Mouse (Mus musculus): ENCODE measurements around the gene Agpat1. TPM values are rescaled to one million over a fixed set of nuclear protein-coding genes. Genes with fewer than 3 reads are reported as not detected.

Gene Agpat1
- polyA plus RNA-seq, 1 experiment from 2014 or later, result 128 TPM

DNA sequence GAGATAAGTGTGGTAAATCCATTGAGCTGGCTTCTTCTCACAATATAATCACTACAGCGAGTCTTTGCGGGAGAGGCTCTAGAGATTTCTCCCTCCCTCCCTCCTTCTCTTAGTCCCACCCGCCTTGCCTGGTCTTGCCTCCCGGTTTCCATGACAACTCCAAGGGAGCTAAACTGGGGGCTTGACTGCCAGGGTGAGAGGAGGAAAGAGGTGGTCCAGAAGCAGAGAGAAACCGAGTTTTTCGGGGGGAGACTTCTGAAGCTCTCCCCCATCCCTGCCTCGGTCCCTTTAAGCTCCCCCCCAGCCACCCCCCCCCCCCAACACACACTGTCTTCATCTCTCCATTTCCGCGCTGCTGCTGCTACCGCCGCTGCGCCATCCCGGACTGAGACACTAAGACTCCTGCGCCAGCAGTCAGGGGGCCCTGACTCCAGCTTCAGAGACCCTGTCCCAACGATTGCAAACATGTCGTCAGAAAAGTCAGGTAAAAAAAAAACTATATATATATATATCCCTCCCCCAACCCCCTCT is 25.2 kb downstream of the Agpat1 start, which contains the start of gene Prrt1:
Gene Prrt1 (plus strand): TSS at position 313 of the 531 bp plus-strand sequence.
- Histone ChIP-seq H3K4me2 (peak within 1 kb of the TSS; percentile 89), H3K27me3 (replicated peaks) (peaks cover 3% of the 10 kb centered on the region; the same call in 1 of the 2 replicates), H3K4me1 (peaks cover 58% of the 10 kb centered on the region), H3K27ac (peak within 1 kb of the TSS; percentile 95), H3K36me3 (replicated peaks) (no peaks in the 10 kb centered on the region), H3K9ac (peak within 1 kb of the TSS; percentile 63), H3K4me3 (peak within 1 kb of the TSS; percentile 71), H3K9me3 (no peaks in the 10 kb centered on the region)
- under 1% methylated on average over 16 of the region's 16 CpGs for WGBS
- peak; percentile 46 for ATAC-seq (replicated peaks)

DNA sequence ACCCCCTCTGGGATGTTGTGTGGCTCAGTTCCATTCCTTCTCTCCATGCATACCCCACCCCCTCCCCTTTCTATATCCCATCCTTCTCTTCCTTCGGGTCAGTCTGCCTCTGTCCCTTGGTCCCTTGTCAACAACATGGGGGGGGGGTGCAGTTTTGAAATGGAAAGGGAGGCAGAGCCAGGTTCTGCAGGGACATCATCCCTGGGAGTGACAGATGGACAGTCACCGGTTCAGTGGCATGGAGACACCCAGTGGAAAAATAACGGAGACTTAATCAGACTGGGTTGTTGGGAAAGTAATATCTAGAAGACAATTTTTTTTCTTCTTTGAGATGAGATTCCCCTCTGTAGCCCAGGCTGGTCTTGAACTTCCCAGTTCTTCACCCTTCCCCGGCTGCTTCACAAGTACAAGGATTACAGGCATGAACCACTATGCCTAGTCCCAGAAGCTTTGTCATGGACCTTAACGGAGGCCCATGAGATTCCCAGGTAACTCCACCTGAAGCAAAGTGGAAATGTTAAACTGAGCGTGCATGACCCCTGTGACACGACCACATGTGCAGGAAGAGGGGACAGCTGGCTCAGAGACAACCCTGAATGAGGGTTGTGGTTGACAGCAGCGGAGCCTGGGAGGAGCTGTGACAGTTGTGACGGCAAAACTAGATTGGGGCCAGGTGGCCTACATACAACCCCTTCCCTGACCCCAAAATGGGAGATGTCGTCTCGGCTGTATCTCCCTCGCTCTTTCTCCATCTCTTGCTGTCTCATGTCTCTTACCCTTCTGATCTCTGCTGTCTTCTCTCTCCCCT is 25.9 kb downstream of the Agpat1 start:
- H3K4me3 ChIP-seq, result peak overlapping the region; percentile 71
- peaks cover 3% of the 10 kb centered on the region; the same call in 1 of the 2 replicates for H3K27me3 ChIP-seq (replicated peaks)
- no peaks in the 10 kb centered on the region for H3K36me3 ChIP-seq (replicated peaks)
- H3K4me2 ChIP-seq, result peak overlapping the region; percentile 89
- peak overlapping the region; percentile 95 for H3K27ac ChIP-seq
- H3K4me1 ChIP-seq, result peaks cover 58% of the 10 kb centered on the region
- ATAC-seq (replicated peaks), result no peak
- peak overlapping the region; percentile 63 for H3K9ac ChIP-seq
- 14% methylated on average over 12 of the region's 12 CpGs for WGBS
- no peaks in the 10 kb centered on the region for H3K9me3 ChIP-seq

DNA sequence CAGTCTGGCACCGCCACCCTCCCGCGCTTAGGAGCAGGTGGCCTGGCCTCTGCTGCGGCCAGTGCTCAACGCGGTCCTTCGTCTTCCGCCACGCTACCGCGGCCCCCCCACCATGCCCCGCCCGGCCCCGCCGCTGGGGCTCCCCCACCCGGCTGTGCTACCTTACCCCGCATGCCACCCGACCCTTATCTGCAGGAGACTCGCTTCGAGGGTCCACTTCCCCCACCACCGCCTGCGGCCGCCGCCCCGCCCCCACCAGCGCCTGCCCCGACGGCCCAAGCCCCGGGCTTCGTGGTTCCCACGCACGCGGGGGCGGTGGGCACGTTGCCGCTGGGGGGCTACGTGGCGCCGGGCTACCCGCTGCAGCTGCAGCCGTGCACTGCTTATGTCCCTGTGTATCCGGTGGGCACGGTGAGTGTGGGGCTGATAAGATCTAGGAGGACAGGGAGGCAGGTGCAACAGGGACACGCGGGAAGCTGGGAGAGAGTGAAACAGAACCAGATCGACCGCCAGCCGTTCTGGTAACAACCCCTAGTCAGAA is 26.8 kb downstream of the Agpat1 start:
- Histone ChIP-seq H3K9ac (peak overlapping the region; percentile 63), H3K27ac (no peak overlapping the region; the same call in 1 of the 2 replicates), H3K27me3 (replicated peaks) (peaks cover 3% of the 10 kb centered on the region; the same call in 1 of the 2 replicates), H3K4me3 (peak overlapping the region; percentile 71), H3K4me1 (peaks cover 54% of the 10 kb centered on the region), H3K36me3 (replicated peaks) (no peaks in the 10 kb centered on the region), H3K4me2 (peak overlapping the region; percentile 89), H3K9me3 (no peaks in the 10 kb centered on the region)
- 2% methylated on average over 47 of the region's 48 CpGs for WGBS
- ATAC-seq (replicated peaks), result no peak

GRCm38 (mm10) chr17:34631647-34632046 is 27.6 kb downstream of the Agpat1 start:
- H3K27me3 ChIP-seq (replicated peaks), result peaks cover 3% of the 10 kb centered on the region; the same call in 1 of the 2 replicates
- no peak for ATAC-seq (replicated peaks)
- no peak overlapping the region for H3K27ac ChIP-seq
- H3K9ac ChIP-seq, result peak overlapping the region; percentile 63
- 7% methylated on average over 12 of the region's 12 CpGs for WGBS
- H3K36me3 ChIP-seq (replicated peaks), result no peaks in the 10 kb centered on the region
- H3K4me1 ChIP-seq, result peaks cover 47% of the 10 kb centered on the region
- peak overlapping the region; percentile 71 for H3K4me3 ChIP-seq
- no peaks in the 10 kb centered on the region for H3K9me3 ChIP-seq
- peak overlapping the region; percentile 89 for H3K4me2 ChIP-seq

DNA sequence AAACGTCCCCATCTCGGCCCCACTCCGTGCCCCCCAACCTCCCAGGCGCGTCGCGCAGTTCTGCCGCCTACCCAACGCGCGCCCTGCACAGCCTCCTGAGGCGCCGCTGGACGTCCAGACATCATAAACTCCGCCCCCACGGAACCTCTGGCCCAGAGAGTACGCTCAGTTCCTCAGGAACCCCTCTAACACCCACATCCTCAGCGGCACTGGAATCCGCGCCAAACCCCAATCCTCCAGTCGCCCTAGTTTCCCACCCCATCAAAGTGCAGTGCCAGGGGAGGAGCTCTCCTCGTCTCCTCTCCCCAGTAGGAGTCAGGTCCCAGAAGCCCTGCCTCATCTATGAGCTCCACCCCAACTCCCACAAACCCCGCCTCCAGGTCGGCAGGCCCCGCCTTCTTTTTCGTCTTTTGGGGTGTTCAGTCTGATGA is 28.2 kb downstream of the Agpat1 start:
- Histone ChIP-seq H3K9me3 (no peaks in the 10 kb centered on the region), H3K9ac (peak overlapping the region; percentile 63), H3K4me3 (peak overlapping the region; percentile 71), H3K4me1 (peaks cover 47% of the 10 kb centered on the region), H3K4me2 (peak overlapping the region; percentile 89), H3K27ac (no peak overlapping the region), H3K36me3 (replicated peaks) (no peaks in the 10 kb centered on the region), H3K27me3 (replicated peaks) (peaks cover 3% of the 10 kb centered on the region; the same call in 1 of the 2 replicates)
- no peak for ATAC-seq (replicated peaks)
- 1% methylated on average over 26 of the region's 26 CpGs for WGBS

- H3K27ac ChIP-seq, result no peak overlapping the region
- peaks cover 3% of the 10 kb centered on the region; the same call in 1 of the 2 replicates for H3K27me3 ChIP-seq (replicated peaks)
- no peaks in the 10 kb centered on the region for H3K36me3 ChIP-seq (replicated peaks)
- peaks cover 17% of the 10 kb centered on the region for H3K4me1 ChIP-seq
- no peaks in the 10 kb centered on the region for H3K9me3 ChIP-seq
- H3K9ac ChIP-seq, result no peak overlapping the region
- H3K4me2 ChIP-seq, result no peak overlapping the region
- no peak overlapping the region for H3K4me3 ChIP-seq
- ATAC-seq (replicated peaks), result no peak
- WGBS, result 67% methylated on average over 2 of the region's 2 CpGs
These were observed 31.6 kb downstream of the Agpat1 start for GRCm38 (mm10) chr17:34635671-34636070.

DNA sequence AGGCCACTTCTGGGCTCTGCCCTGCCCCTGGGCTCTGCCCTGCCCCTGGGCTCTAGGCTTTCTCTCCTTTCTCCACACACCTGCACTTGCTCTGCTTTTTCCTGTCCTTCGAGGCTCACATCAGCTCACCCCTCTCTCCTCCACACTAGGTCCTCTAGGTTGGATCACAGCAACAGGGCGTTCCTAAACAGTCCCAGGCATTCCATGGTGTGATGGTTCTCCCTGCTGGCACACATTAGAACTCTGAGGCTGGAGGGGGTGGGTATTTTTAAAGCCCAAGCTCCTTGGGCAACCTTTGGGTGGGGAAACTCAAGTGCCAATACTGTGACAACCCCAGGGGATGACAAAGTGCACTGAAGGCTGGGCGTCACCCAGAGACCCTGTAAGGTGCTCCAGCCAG is 33.4 kb downstream of the Agpat1 start:
- H3K4me2 ChIP-seq, result no peak overlapping the region
- H3K27ac ChIP-seq, result no peak overlapping the region
- ATAC-seq (replicated peaks), result no peak
- no peaks in the 10 kb centered on the region for H3K9me3 ChIP-seq
- H3K4me3 ChIP-seq, result no peak overlapping the region
- H3K36me3 ChIP-seq (replicated peaks), result no peaks in the 10 kb centered on the region
- H3K27me3 ChIP-seq (replicated peaks), result peaks cover 3% of the 10 kb centered on the region; the same call in 1 of the 2 replicates
- peaks cover 6% of the 10 kb centered on the region; the same call in 1 of the 2 replicates for H3K4me1 ChIP-seq
- H3K9ac ChIP-seq, result no peak overlapping the region
- 71% methylated on average over 3 of the region's 3 CpGs for WGBS

DNA sequence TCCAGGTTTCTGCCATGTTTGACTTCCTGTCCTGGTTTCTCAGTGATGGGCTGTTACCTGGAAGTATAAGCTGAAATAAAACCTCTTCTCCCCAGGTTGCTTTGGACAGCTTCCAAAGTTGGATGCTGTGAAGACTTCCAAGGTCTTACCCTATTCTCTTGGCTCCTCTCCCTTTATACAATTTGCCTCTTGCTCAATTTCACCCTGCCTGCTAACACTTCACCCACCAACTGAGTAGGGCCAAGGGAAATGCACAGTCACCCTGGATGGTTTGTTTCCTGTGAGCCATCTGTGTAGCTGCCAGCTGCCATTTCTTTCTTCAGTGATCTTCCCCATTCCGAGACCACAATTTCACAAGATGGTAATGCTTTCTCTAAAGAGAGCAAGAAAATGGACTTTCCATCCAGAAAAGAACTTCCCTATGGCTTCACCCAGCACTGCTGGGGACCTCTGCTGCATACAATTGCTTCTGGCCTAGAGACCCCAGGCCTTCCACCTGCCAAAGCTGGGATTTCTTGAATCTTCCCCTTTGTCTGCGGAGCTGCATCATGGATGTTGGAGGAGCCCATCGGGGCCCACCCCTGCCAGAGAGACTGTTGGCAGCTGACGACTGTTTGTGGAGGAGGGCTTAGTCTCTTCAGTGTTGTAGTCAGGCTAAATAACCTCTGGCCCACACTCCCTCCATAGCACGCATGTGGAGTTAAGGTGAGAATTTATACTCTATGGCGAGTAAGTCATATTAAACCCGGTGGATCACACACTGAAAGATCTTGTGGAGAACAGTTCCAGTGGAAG is 35.6 kb downstream of the Agpat1 start:
- peaks cover 6% of the 10 kb centered on the region; the same call in 1 of the 2 replicates for H3K4me1 ChIP-seq
- no peak overlapping the region for H3K4me2 ChIP-seq
- 87% methylated on average over 7 of the region's 7 CpGs for WGBS
- H3K27ac ChIP-seq, result no peak overlapping the region
- no peak for ATAC-seq (replicated peaks)
- H3K4me3 ChIP-seq, result no peak overlapping the region
- H3K27me3 ChIP-seq (replicated peaks), result no peaks in the 10 kb centered on the region; the same call in 1 of the 2 replicates
- no peak overlapping the region for H3K9ac ChIP-seq
- no peaks in the 10 kb centered on the region for H3K9me3 ChIP-seq
- no peaks in the 10 kb centered on the region for H3K36me3 ChIP-seq (replicated peaks)

DNA sequence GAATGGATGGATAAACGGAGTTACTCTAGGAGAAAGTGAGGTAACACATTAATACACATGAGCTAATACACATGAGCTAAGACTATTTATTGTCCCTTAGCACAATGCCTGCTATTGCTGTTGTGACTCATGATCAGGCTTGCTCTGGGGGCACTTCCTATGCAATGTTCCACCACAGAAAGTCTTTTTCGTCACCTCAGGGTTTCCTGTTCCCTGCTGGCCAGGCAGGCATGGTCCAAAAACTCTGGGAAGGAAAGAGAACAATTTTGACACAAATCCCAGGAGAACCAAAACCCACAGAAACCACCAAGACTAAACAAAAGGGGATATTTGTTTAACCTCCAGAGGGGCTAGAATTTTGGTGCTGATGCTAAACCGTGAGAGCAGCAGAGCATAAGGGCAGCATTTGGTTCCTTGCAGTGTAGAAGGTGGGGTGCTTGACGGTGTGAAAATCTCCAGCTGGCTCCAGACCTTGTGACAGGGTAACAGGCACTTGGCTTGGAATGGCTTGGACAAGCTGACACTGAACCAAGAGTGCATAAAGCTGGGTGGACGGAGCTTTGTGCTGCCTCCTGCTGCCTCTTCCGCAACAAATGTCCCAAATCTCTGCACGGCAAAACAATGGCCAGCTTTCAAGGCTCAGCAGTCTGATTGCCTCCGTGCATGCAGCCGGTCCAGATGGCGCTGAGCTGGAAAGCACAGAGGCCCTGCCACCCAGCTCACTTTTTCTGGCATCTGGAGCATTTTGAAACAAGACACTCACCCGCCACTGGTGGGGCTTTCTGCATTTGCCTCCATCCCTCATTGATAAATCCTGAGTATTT is 36.9 kb downstream of the Agpat1 start:
- no peak overlapping the region for H3K4me3 ChIP-seq
- H3K9ac ChIP-seq, result peak overlapping the region; percentile 26; the same call in 1 of the 2 replicates
- H3K27me3 ChIP-seq (replicated peaks), result no peaks in the 10 kb centered on the region
- 10% methylated on average over 11 of the region's 11 CpGs for WGBS
- H3K4me2 ChIP-seq, result no peak overlapping the region
- ATAC-seq (replicated peaks), result no peak
- no peaks in the 10 kb centered on the region for H3K36me3 ChIP-seq (replicated peaks)
- H3K9me3 ChIP-seq, result no peaks in the 10 kb centered on the region
- peak overlapping the region; percentile 70 for H3K27ac ChIP-seq
- H3K4me1 ChIP-seq, result peaks cover 17% of the 10 kb centered on the region

GRCm38 (mm10) chr17:34641945-34642344 is 37.9 kb downstream of the Agpat1 start:
- H3K27me3 ChIP-seq (replicated peaks), result no peaks in the 10 kb centered on the region
- H3K9me3 ChIP-seq, result no peaks in the 10 kb centered on the region
- no peak overlapping the region for H3K27ac ChIP-seq
- H3K36me3 ChIP-seq (replicated peaks), result no peaks in the 10 kb centered on the region
- H3K4me1 ChIP-seq, result peaks cover 25% of the 10 kb centered on the region
- no peak for ATAC-seq (replicated peaks)
- H3K9ac ChIP-seq, result no peak overlapping the region
- no peak overlapping the region for H3K4me3 ChIP-seq
- H3K4me2 ChIP-seq, result no peak overlapping the region
- 89% methylated on average over 3 of the region's 3 CpGs for WGBS

DNA sequence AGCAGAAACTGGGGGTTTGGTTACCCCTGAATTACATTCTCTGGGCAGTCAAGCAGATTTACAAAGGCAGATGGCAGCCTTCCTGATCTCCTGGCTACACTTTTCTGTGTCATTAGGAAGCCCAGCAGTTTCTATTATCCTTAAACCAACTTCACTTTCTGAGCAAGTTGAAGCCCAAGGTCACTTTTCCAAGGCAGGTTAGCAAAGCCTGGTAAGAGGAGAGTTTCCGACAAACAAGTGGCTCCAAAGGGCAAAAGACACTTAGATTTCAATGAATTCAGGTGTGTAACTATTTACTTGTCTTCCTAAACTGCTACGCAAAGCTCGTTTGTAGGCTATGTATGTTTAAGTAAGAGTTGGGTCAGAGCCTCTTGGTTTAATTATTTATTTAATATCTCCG is 39.3 kb downstream of the Agpat1 start:
- H3K36me3 ChIP-seq (replicated peaks), result no peaks in the 10 kb centered on the region
- WGBS, result 93% methylated on average over 4 of the region's 4 CpGs
- no peak overlapping the region for H3K4me3 ChIP-seq
- H3K9ac ChIP-seq, result no peak overlapping the region
- H3K27me3 ChIP-seq (replicated peaks), result no peaks in the 10 kb centered on the region
- H3K27ac ChIP-seq, result no peak overlapping the region
- no peak overlapping the region for H3K4me2 ChIP-seq
- no peak for ATAC-seq (replicated peaks)
- no peaks in the 10 kb centered on the region for H3K9me3 ChIP-seq
- H3K4me1 ChIP-seq, result peaks cover 35% of the 10 kb centered on the region

Data from midbrain, embryonic 15.5 days (tissue).